Mouse (Mus musculus) small intestine, adult 2 months (tissue): ENCODE measurements around the gene Pik3r2.

Experiments
- CTCF ChIP-seq: fragments of 200-500 bp; IDR thresholded peaks from 2 replicates; pipeline ENCODE4 v1.5.1; 2012; ENCODE audit warnings: low read depth, mild to moderate bottlenecking, control low read depth, inconsistent platforms, low read length, moderate library complexity, mixed read lengths; ENCODE audit not compliant: insufficient replicate concordance, insufficient read length; ENCODE audit errors: extremely low read depth
- POLR2A ChIP-seq: fragments of 200-500 bp; IDR thresholded peaks from 2 replicates; pipeline ENCODE4 v1.6.1; 2012; ENCODE audit warnings: low read depth, mild to moderate bottlenecking, control low read depth, inconsistent platforms, low read length, moderate library complexity

GRCm38 (mm10) chr8:70774740-70775139 lies 1.8 kb downstream of the Pik3r2 start:
- TF ChIP-seq CTCF (no peak), POLR2A (no peak)
